Mouse (Mus musculus) v-Abl transformed pro-B cells (cell line): ENCODE measurements around the gene Fam149b.

ENCODE experiments used
- in situ Hi-C, 2 experiments: fragments of 400-800 bp; cut with MboI; formaldehyde crosslinking; loops; one replicate each; pipeline ENCODE4 v1.15.1; 2025; ENCODE audit not compliant: unreplicated experiment in 2 of 2

The Fam149b gene

DNA sequence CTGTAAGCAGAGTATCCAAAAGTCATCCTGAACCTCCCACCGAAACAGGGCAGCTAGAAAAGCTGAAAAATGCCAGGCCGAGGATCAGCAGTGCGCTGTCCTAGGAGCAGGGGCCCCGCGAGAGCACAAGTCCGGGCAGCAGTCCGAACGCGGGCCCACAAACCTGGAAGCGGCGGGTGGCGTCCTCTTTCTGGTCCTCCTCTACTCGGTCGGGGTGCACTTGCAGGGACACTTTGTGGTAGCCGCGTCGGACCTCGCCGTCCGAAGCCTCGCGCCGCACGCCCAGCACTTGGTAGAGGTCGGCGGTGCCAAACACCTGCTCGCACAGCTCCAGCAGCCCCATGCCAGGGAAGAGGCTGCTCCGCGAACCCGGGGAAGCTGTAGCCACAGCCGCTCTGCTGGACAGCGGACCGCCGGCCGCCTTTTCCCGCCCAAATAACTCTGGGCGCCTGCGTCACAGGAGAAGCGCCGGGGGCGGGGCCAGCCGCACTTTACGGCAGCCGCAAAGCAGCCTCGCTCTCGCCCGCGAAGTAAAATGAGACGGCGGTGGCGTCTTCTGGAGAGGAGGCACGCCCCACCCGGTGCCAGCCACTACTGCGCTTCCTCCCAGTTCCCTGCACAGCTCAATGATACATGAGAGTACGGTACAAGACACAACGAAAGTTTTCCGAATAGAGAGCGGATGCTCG, 40.6 kb downstream of the Fam149b start, which contains the start of gene Dnajc9:
Gene Dnajc9 (minus strand): TSS at position 470 of the 689 bp plus-strand sequence.
- in situ Hi-C loops = no loop called here

DNA sequence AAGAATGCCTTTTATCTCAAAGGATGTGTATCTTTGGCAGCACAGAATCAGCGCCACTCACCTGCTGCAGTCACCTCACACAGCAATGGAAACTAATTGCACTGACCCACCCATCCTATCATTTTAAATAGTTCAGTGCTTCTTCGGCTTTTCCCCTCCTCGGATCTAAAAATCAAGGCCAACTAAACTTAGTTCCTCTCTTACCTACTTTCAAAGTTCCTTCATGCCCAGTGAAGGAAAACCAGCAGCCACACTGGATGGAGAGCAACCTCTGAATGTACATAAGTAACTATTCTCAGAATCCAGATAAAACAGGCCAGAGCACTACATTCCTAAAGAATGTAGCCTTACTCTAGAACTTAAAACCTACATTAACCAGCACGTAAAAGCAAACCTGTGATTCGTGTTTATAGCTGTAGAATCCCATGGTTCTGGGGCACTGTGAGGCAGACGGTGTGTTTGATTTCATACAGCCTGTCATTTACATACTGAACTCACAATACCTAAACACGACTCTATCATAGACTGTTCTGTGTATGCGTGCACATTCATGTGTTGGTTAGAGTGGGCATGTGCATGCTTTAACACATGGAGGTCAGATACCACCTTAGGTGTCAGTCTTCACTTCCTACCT, 41.6 kb downstream of the Fam149b start:
- in situ Hi-C loops = no loop called here

DNA sequence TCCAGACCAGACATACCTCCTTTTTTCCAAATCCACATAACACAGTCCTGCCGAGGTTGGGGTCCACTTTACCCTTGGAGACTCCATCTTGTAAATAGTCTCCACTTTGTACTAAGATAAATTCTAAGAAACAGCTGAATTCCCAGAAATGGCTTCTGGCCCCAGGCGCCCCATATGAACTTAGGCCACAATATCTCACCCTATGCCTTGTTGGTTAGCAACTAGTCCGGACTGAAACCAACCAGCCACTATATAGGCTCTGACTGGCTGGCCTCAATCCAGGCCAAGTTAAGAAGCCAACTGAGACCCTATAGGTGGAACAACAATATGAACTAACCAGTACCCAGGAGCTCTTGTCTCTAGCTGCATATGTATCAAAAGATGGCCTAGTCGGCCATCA, 44.4 kb downstream of the Fam149b start:
- in situ Hi-C loops = no loop called here

DNA sequence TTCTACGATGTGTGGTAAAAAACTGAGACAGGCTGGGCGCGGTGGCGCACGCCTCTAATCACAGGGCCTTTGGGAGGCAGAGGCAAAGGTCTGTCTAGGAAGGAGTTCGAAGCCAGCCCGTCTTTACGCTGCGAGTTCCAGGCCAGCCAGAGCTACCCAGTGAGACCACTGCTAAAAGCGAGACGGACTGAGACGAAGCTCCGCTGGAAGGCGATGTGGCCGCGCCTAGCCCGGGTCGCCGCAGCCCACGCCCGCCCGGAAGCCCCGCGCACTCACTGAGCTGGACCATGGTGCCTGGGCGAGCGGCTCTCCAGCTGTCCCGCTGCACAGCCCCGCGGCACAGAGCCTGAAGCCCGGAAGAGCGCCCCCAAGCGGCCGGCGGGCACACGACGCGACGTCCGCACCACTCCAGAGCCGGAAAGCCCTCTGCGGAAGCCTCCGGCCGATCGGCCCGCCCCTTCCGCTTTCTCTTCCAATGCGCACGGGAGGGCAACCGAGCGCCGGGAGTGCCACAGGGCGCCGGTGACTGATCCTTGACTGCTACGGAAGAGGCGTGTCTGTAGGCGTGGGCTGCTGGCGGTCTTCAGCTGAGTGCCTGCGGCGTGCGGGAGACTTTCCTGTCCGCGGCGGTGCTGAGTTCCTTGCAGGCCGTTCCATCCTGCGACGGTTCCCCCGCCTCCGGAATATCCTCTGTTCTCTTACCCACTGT, 45.4 kb downstream of the Fam149b start, which contains the start of gene Mrps16:
Gene Mrps16 (minus strand): TSS at position 430 of the 709 bp plus-strand sequence.
- in situ Hi-C loops = no loop called here

DNA sequence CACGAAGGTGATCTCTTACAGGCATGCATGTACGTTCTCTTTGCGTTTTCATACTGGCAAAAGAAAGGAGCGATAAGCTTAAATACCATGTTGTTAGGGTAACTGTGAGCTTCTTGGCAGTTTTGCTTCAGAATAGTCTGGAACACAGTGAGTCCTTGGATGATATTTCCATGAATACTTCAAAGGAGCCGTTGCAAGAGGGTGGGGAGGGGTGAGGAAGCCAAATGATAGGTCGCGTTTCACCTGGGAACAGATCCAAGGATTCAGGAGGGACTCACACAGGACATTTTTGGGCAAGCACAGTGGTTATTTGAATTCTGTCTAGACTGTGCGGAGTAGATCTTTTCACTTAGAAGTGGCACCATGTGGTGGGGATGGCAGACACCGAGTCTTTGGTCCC, 49.3 kb downstream of the Fam149b start:
- in situ Hi-C loops = loop anchor here (5.0 kb wide), 2 partner anchors 50 to 170 kb away; partner anchors contain the start of genes Ecd (in 2 of the 2) and Fam149b (in 2 of the 2)

DNA sequence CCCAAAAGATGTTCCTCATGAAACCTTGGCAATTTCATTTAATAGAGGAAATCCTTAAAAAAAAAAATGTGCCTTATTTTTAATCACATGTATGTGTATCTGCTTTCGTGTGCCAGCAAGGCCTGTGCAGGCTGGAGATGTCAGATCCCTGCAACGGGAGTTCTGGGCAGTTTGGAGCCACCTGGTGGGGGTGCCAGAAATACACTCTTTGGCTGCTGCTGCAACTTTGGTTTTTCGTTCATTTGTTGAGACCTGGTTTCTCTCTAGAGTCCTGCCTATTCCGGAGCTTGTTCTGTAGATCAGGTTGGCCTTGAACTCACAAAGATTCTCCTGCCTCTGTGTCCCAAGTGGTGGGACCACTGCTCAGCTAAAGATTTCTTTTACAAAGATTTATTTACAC, 50.9 kb downstream of the Fam149b start:
- in situ Hi-C loops = loop anchor here (5.0 kb wide), 2 partner anchors 52 to 168 kb away; partner anchors contain the start of genes Ecd (in 2 of the 2) and Fam149b (in 2 of the 2)

DNA sequence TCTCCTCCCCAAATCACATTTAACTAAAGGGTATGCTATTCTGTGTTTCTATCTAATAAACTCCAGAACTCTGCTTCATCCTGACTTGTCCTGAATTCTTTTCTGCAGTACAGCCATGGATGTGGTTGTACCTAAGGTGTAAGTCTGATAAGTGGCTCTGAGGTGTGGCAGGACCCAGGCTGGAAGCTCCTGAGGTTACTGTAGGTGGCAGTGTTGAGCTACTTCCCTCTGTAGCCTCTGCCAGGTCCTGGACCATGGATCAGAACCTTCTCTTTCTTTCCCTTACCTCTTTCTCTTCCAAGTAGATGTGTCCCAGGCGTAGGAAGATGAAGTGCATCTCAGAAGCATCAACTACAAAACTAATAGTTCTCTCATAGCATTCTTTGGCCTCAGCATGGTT, 52.1 kb downstream of the Fam149b start:
- in situ Hi-C loops = loop anchor here (5.0 to 10.0 kb wide), 2 partner anchors 165 to 257 kb away; partner anchors contain the start of gene Myoz1 (in 2 of the 2)

DNA sequence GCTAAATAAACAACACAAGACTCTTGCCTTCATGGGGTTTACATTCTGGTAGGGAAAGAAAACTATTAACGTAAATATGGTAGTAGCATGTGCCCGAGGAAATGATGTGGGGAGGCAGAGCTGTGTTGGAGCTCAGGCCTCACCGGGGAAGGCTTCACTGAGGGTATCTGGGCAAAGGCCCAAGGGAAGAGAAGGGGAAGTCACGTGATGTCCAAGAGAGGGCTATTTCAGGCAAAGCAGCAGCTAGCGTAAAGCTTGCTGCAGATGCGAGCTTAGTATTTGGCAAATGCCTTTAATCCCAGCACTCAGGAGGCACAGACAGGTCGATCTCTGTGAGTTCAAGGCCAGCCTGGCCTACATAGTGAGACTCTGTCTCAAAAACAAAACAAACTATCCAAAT, 74.3 kb downstream of the Fam149b start:
- in situ Hi-C loops = no loop called here

DNA sequence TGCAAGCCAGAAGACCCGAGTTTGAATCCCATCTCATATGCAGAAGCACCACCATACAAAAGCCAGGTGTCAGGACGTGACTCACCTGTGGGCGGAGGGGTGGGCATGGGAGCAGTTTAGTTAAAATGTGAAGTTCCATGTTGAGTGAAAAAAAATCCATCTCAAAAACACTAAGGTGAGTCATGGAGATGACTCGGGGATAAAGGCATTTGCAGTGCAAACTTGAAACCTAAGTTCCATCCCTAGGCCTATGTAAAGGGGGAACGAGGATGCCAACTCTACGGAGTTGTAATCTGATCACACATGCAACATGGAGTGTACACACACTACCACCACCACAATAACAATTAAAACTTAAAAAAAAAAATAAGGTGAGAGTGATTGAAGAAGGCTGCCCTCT, 75.1 kb downstream of the Fam149b start:
- in situ Hi-C loops = no loop called here

DNA sequence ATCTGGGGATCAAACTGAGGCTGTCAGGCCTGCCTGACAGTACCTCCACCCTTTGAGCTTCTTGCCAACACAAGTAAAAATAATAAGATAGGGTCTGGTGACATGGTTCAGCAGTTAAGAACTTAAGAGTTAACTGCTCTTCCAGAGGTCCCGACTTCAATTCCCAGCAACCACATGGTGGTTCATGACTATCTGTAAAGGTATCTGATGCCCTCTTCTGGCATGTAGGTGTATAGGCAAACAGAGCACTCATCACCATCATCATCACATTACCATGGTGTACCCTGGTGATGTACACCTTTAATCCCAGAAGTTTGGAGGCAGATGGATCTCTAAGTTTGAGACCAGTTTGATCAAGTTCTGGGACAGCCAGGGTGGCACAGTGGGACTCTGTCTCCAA, 80.6 kb downstream of the Fam149b start:
- in situ Hi-C loops = loop anchor here in 1 of 2 experiments (25.0 kb wide), 1 partner anchor 316 kb away; no protein-coding TSS in a partner anchor

DNA sequence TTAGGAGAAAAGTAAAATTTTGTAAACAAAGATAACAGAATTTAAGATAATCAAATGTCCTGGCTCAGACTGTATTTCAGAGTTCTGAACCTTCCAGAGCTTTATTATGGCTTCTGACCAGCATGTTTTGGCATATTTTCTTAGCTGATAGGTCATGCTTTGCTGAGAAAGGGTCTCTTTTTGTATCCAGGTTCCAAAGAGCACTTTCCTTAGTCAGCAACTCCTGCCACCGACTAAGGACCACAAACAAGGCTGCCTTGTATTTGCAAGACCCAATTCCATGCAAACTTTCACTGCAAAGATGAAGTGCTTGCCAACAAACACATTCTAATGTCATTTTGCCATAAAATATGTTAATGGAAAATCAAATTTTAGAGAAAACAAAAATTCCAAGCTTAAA, 81.9 kb downstream of the Fam149b start:
- in situ Hi-C loops = loop anchor here in 1 of 2 experiments (25.0 kb wide), 1 partner anchor 318 kb away; no protein-coding TSS in a partner anchor

DNA sequence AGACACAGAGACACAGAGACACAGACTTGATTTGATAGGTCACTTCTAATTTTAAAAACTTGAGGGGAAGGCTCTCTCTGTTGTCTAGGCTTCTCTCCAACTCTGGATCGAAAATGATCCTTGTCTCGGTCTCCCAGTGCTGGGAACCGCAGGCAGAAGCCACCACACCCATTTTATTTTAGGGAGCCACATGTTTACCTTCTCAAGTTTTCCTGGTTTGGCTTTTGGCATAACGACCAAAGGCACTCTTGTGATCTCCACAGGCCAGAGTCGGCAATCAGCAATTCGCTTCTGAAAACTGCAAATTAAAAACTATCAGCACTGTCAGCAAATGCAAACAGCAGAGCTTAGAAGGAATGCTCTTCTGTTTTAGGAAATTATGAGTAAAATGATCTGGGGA, 83.8 kb downstream of the Fam149b start:
- in situ Hi-C loops = loop anchor here in 1 of 2 experiments (25.0 kb wide), 1 partner anchor 319 kb away; no protein-coding TSS in a partner anchor

DNA sequence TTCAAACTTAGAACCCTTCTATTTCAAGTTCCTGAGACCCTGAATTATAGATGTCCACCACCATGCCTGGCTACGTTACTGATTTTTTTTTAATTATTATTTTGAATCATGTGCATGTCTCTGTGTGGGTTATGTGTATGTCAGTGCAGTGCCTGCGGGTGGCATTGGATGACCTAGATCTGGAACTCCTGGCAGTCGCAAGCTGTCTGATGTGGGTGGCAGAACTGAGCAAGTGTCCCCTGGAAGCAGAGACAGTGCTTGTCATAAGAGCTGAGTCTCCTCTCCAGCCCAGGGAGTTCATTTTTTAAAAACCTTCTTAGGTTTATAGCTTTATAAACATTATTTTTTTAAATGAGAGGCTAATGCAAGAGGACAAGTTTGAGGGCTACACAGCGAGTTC, 84.5 kb downstream of the Fam149b start:
- in situ Hi-C loops = loop anchor here in 1 of 2 experiments (25.0 kb wide), 1 partner anchor 320 kb away; no protein-coding TSS in a partner anchor
